Mouse (Mus musculus) right cerebral cortex, postnatal 25 days (tissue): ENCODE data around the gene Rtn4ip1.
"Not testable (repeated sequence)": the region's sequence is repeated elsewhere in the genome, so short reads cannot be mapped to it uniquely, and the experiment has no call there.

Experiments used
- DNase-seq: peaks from one replicate; pipeline ENCODE4 v3.0.0; 2022

The Rtn4ip1 gene

GRCm38 (mm10) chr10:43901578-43902194 is at the start of gene Rtn4ip1, which contains the start of gene Qrsl1:
TSS of gene Rtn4ip1 (plus strand) at chr10:43901807.
TSS of gene Qrsl1 (minus strand) at chr10:43901745.
- peak; percentile 94 for DNase-seq

GRCm38 (mm10) chr10:43851898-43852297 is 49.7 kb upstream of the Rtn4ip1 start:
- no peak for DNase-seq

- no peak for DNase-seq
These were observed 45.7 kb upstream of the Rtn4ip1 start for GRCm38 (mm10) chr10:43855916-43856315.

GRCm38 (mm10) chr10:43856351-43856750 is 45.3 kb upstream of the Rtn4ip1 start:
- DNase-seq, result no peak

- no peak for DNase-seq
These were observed 30.9 kb upstream of the Rtn4ip1 start for GRCm38 (mm10) chr10:43870752-43871151.

GRCm38 (mm10) chr10:43871458-43871857 is 30.1 kb upstream of the Rtn4ip1 start:
- DNase-seq, result no peak

- DNase-seq, result no peak
These were observed 13.9 kb upstream of the Rtn4ip1 start for GRCm38 (mm10) chr10:43887676-43888075.

- no peak for DNase-seq
These were observed 12.6 kb upstream of the Rtn4ip1 start for GRCm38 (mm10) chr10:43888976-43889375.

- DNase-seq, result no peak
These were observed 8.6 kb upstream of the Rtn4ip1 start for GRCm38 (mm10) chr10:43892971-43893370.

GRCm38 (mm10) chr10:43896065-43896464 is 5.5 kb upstream of the Rtn4ip1 start:
- DNase-seq, result no peak

- DNase-seq, result no peak
These were observed 3.3 kb upstream of the Rtn4ip1 start for GRCm38 (mm10) chr10:43898276-43898675.

- DNase-seq, result no peak
These were observed 580 bp upstream of the Rtn4ip1 start for GRCm38 (mm10) chr10:43900883-43901570.

GRCm38 (mm10) chr10:43904569-43904968 is 3.0 kb downstream of the Rtn4ip1 start:
- no peak for DNase-seq

- no peak for DNase-seq
These were observed 8.6 kb downstream of the Rtn4ip1 start for GRCm38 (mm10) chr10:43910032-43910872.

GRCm38 (mm10) chr10:43910873-43911142 is 9.2 kb downstream of the Rtn4ip1 start:
- DNase-seq, result no peak

- DNase-seq, result no peak
These were observed 10.6 kb downstream of the Rtn4ip1 start for GRCm38 (mm10) chr10:43912236-43912635.

GRCm38 (mm10) chr10:43916181-43916580 is 14.6 kb downstream of the Rtn4ip1 start:
- no peak for DNase-seq

GRCm38 (mm10) chr10:43916737-43917136 is 15.1 kb downstream of the Rtn4ip1 start:
- no peak for DNase-seq

- peak; percentile 63 for DNase-seq
These were observed 17.3 kb downstream of the Rtn4ip1 start for GRCm38 (mm10) chr10:43918696-43919608.

- DNase-seq, result no peak
These were observed 21.5 kb downstream of the Rtn4ip1 start for GRCm38 (mm10) chr10:43923096-43923495.

GRCm38 (mm10) chr10:43925776-43926175 is 24.2 kb downstream of the Rtn4ip1 start:
- not testable (repeated sequence) for DNase-seq

- DNase-seq, result no peak
These were observed 26.1 kb downstream of the Rtn4ip1 start for GRCm38 (mm10) chr10:43927736-43928135.

- DNase-seq, result no peak
These were observed 27.0 kb downstream of the Rtn4ip1 start for GRCm38 (mm10) chr10:43928596-43928995.
